Mouse (Mus musculus) cerebellum, adult 11 months (tissue): Measurements from ENCODE around the gene Hoxc12.

ENCODE experiments used
- DNase-seq: peaks from one replicate; pipeline ENCODE4 v3.0.0; 2022

Hoxc12 gene

GRCm38 (mm10) chr15:102939256-102940155 is 2.9 kb downstream of the Hoxc12 start:
- DNase-seq = no peak

GRCm38 (mm10) chr15:102942739-102943467 is 6.3 kb downstream of the Hoxc12 start:
- no peak for DNase-seq

GRCm38 (mm10) chr15:102943468-102943813 is 6.9 kb downstream of the Hoxc12 start:
- DNase-seq = no peak

DNA sequence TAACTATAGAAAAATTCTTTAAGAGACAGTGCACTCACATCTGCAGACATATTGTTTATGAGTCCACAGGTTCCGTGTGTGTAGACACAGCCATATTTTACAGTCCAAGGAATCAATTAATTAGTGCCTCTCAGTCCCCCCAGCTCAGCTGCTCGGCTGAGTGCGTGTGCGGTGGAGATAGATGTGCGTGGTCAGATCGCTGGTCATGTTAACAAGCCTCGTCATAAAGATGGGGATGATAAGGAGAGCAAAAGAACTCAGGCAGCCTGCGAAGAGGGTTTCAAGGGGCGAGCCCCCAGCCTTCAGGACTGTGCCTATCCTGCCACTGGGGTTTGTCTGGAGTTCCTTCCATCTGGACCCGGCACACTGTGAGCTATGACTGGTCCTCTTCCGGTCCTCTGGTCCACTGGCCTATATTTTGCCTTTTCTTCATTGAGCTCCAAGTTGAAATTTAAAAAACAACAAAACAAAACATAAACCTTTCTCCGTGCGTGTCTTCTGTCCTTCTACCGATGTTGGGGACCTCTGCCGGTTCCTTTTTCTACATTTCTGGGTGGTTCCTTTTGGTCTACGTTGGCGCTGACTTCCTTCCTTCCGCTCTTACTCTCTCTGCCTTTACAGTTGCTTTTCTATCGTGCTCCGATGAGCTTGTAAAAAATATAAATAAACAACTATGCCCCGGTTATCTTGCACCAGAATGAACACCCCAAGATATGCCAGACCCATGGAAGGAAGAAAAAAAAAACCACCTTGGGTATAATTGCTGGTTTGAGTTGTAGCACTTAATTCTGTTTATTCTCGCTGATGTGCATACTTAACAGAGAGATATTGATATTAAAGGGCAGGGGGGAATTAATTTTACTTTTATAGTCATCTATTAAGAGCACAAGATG is 8.9 kb downstream of the Hoxc12 start:
- no peak for DNase-seq

DNA sequence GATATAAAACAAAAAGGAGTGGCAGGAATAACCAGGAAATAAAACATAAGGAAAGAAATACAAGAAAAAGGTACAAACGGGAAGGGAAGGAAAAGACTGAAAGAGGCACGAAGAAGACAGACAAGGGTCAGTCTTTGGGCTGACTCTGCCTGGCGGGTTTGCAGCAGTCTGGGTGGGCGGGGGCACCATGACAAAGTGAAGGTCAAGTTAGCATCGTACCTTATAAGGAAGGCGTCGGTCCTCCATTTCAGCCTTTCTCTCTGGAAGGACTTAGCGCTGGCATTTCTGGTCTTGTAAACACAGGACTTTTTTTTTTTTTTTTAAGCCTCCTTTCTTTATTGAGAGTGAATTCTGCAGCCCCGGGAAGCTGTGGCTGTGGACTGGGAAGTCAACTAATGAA is 10.7 kb downstream of the Hoxc12 start:
- DNase-seq = no peak

DNA sequence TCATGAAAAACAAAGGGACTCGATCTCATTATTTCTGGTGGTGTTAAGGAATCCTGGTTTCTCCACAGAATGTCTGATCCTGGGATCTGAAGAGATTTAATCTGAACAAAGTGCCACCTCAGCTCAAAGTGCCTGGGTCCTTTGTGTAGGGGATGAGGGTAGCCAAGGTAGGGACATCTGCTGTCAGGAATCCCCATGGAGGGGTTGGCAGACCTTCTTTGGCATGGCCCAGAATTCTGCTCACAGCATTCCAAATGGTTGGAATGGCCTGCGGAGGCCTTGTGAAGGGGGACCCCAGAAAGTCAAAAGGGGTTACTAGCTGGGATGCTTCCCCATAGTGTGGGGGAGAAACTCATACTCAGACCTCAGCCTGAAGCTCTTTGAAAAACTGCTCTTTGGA is 12.3 kb downstream of the Hoxc12 start:
- no peak for DNase-seq

DNA sequence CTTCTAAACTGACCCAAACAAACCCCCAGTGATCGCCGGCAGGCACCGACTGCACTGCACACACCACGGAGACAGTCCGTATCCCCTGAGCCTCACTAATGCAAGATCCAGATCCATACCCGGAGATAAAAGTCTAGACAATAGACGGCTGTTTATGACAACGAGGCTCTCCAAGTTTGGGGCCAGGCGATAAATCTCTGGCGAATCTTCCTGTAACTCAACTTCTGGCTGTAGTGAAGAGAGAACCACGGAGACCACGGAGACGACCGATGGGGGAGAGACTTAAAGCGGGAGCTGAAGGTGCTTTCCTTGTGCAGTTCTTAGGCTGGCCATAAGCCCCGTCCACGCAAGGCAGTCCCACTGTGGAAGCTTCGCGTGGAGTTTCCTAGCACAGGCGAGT is 13.1 kb downstream of the Hoxc12 start:
- DNase-seq = no peak

DNA sequence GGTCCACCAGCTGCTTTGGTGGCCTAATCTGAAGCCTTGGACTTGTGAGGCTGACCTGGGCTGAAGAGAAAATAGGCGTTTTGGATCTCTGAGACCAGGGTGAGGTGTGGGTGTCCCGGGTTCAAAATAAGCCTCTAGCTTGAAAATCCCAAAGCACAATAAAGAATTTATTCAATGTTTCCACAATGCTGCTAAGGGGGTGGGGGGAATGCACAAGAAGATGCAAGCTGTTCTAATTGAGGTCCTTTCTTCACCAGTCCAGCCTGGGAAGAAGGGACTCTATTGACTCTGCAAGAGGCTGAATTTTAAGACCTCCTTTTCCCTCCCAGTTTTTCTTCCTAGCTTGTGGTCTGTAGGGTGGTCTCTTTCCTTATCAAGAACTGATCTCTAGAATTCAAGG is 14.3 kb downstream of the Hoxc12 start:
- no peak for DNase-seq

GRCm38 (mm10) chr15:102953561-102953960 is 17.0 kb downstream of the Hoxc12 start:
- no peak for DNase-seq

DNA sequence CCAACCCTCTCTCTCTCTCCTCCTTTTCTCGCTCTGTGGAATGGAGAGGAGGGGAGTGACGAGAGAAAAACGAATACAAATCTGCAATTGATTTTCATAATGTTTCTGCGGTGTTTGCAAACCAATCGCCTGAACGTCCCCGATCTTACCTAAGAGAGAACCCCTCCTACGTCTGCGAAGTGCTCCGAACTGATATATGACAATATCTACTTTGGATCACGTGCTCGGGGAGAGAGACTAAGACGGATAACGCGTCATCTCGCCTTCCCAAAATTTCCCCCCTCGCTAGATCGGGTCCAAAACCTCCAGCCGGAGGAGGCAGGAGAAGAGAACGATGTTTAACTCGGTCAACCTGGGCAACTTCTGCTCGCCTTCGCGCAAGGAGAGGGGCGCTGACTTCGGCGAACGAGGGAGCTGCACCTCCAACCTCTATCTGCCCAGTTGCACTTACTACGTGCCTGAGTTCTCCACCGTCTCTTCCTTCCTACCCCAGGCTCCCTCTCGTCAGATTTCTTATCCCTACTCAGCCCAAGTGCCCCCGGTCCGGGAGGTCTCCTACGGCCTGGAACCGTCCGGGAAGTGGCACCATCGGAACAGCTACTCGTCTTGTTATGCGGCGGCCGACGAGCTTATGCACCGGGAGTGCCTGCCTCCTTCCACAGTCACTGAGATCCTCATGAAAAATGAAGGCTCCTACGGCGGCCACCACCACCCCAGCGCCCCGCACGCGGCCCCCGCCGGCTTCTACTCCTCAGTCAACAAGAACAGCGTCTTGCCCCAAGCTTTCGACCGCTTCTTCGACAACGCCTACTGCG is 17.8 kb downstream of the Hoxc12 start, which contains the start of gene Hoxc11:
TSS of gene Hoxc11 (plus strand) at position 236 of the 815 bp plus-strand sequence.
- DNase-seq = no peak

DNA sequence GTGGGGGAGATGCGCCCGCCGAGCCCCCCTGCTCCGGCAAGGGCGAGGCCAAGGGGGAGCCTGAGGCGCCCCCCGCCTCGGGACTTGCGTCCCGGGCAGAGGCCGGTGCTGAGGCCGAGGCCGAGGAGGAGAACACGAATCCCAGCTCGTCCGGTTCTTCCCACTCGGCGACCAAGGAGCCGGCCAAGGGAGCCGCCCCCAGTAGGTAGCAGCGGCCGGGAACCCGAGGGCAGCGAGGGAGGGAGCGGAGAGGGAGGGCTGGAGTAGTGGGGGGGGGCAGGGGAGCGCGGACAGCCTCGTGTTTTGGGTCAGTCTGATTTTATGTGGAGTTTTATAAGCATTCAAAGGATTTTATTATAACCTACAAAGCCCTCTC is 18.4 kb downstream of the Hoxc12 start:
- DNase-seq = no peak

DNA sequence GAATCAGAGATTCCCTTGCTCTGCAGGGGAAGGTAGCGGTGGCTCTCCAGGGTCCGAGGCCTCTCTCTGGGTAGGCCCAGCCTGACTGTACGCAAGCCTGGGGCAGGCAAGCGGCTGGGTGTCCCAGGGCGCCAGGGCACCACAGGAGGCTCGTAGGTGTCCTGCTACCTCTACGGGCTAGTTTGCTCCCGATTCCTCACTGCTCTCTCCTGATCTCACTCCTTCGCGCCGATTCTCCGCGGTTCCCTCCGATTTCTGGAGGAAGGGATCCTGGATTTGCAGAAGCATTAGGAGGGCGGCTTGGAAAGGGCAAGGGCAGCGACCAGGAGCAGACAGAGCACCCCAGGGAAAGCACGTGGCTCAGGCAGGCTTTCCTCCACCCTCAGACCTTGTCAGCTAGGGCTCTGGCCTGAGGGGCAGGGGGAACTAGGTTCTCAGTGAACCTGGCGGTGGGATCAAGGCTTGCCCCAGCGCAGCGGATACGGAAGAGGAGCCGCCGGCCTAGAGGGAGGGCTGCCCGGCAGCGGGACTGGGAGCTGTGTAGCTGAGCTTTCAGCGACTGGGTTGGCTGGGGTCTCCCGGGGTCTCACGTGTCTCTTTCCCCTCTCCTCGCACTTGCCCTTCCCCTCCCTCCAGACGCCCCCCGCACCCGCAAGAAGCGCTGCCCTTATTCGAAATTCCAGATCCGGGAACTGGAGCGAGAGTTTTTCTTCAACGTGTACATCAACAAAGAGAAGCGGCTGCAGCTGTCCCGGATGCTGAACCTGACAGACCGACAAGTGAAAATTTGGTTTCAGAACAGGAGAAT is 19.5 kb downstream of the Hoxc12 start:
- DNase-seq = no peak

DNA sequence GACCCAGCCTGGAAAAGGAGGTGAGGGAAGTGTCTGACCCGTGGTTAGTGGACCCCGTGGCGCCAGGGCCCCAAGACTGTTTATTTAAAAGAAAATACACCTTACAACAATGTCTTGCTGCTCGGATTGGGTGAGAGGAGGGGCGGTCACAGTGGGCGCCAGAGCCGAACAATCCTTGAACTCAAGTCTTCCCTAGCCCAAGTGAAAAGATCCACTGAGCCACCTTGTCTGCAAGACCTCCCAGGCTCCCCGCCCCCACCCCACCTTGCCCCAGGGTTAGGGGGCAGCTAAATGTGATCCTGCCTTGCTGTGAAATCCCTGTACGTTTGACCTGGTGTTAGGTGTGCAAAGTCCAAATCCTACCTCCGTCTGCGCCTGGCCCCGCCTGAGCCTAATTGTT is 20.3 kb downstream of the Hoxc12 start:
- DNase-seq = no peak

- DNase-seq = no peak
Observed at GRCm38 (mm10) chr15:102959663-102960191, 23.2 kb downstream of the Hoxc12 start.

DNA sequence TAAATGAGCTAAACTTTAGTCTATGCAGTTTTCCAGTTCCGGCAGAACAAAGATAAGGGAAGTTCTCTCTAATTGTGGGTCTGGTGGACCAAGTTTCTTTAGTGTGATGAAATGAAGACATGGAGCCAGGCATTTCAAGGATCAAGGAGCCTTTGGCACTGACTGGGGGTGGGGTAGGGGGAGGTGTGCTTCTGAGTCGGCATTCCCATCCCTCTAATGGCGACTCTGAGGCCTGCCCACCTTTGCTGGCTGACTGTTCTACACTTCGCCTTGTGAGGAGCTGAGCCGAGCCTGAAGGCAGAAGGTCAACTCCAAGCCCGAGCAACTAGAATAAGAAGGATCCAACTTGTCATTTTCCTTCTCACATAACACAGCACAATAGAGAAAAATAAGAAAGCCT is 25.2 kb downstream of the Hoxc12 start:
- DNase-seq = no peak

DNA sequence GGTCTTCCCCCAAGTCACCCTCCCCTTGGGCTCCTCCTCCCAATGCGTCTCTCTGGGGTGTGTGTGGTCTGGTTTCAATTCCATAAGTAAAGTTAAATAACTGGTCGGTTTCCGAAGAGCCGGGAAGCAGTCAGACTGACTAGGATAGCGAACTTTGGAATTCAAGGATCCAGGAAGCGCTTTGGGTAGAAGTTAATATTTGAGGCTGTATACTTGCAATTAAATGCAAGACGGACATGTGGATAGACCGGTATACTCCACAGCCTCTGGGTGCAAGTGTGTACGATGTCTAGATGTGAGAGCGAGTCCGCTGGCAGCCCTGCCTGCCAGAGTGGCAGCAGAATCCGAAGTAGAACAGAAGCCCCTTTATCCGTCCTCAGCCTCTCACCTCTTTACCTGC is 25.9 kb downstream of the Hoxc12 start:
- no peak for DNase-seq

- no peak for DNase-seq
Observed at GRCm38 (mm10) chr15:102963259-102963658, 26.7 kb downstream of the Hoxc12 start.

- no peak for DNase-seq
Observed at GRCm38 (mm10) chr15:102963671-102964640, 27.4 kb downstream of the Hoxc12 start.

- no peak for DNase-seq
Observed at GRCm38 (mm10) chr15:102965003-102965891, 28.7 kb downstream of the Hoxc12 start.
